Mouse (Mus musculus) liver, embryonic 14.5 days (tissue): ENCODE measurements around the gene Pygm.

Source experiments
- CTCF ChIP-seq: IDR thresholded peaks from 2 replicates; pipeline ENCODE4 v1.5.1; 2016; ENCODE audit warnings: antibody characterized with exemption, low read depth, control low read depth
- EP300 ChIP-seq: IDR thresholded peaks from 2 replicates; pipeline ENCODE4 v1.6.1; 2016; ENCODE audit warnings: antibody characterized with exemption, low read depth

- TF ChIP-seq CTCF (no peak), EP300 (no peak)
These were observed 16.2 kb downstream of the Pygm start for GRCm38 (mm10) chr19:6400096-6401086.
